Mouse (Mus musculus) myocyte (in vitro differentiated cells): ENCODE data around the gene Tmppe.

Source experiments
- CEBPB ChIP-seq: IDR thresholded peaks from 2 replicates; pipeline ENCODE4 v1.6.1; 2011; ENCODE audit warnings: mild to moderate bottlenecking, moderate library complexity; ENCODE audit not compliant: poor library complexity, insufficient read depth, severe bottlenecking
- E2F4 ChIP-seq: IDR thresholded peaks from one replicate; pipeline ENCODE4 v1.6.1; 2011; ENCODE audit warnings: mild to moderate bottlenecking, control low read depth, moderate library complexity; ENCODE audit not compliant: insufficient read depth
- MAX ChIP-seq: IDR thresholded peaks from one replicate; pipeline ENCODE4 v1.6.1; 2011; ENCODE audit warnings: low read depth, mild to moderate bottlenecking, control low read depth
- MYOD1 ChIP-seq, 3 experiments: IDR thresholded peaks; one replicate each; pipeline ENCODE4 v1.6.1; 2011; ENCODE audit warnings: control low read depth in 2 of 3, low read depth in 2 of 3, mild to moderate bottlenecking in 2 of 3, moderate library complexity in 1 of 3; ENCODE audit not compliant: insufficient read length in 2 of 3, control insufficient read depth in 1 of 3
- POLR2A ChIP-seq: IDR thresholded peaks from one replicate; pipeline ENCODE4 v1.6.1; 2011; ENCODE audit warnings: low read depth, mild to moderate bottlenecking, control low read depth, moderate library complexity; ENCODE audit not compliant: insufficient read length
- POLR2AphosphoS2 ChIP-seq: IDR thresholded peaks from one replicate; pipeline ENCODE4 v1.6.1; 2011; ENCODE audit warnings: low read depth, control low read depth; ENCODE audit not compliant: insufficient read length
- TCF12 ChIP-seq: IDR thresholded peaks from one replicate; pipeline ENCODE4 v1.6.1; 2011; ENCODE audit warnings: mild to moderate bottlenecking, control low read depth; ENCODE audit not compliant: poor library complexity, insufficient read depth, severe bottlenecking
- USF1 ChIP-seq: IDR thresholded peaks from one replicate; pipeline ENCODE4 v1.6.1; 2011; ENCODE audit warnings: low read depth, mild to moderate bottlenecking, control low read depth, moderate library complexity

GRCm38 (mm10) chr9:114416646-114417517 is 16.0 kb downstream of the Tmppe start:
- TF ChIP-seq TCF12 (no peak), MYOD1 (IDR thresholded peaks at IDR 0.05; ENCODE audit: control insufficient read depth in 1 of 3, insufficient read length in 2 of 3, low read depth in 2 of 3) (no peak), POLR2A (no peak), USF1 (no peak), POLR2AphosphoS2 (no peak), CEBPB (no peak), E2F4 (no peak), MAX (no peak)
